In genomic region chr7:96409323-96409880, GRCm38 (mm10) we compare ENCODE assay signal across 19 mouse cellular contexts.
DNase-seq lines count a peak whose midpoint lies in the region; ATAC-seq and TF ChIP-seq lines count a peak whose summit lies in the region.
"Had no signal": no experiment of that assay in that cellular context is flagged by ENCODE, and none has a peak within 500 bp of the region (broad histone marks: within the 10 kb centered on the region; RNA-seq: fewer than 3 reads in every experiment).

No protein-coding gene starts in this region.

- DNase-seq in kidney, adult 2 months, result peak; percentile 33
- DNase-seq in kidney, adult 18-20 months, result no peak
- peak; percentile 17 for DNase-seq in lung, postnatal 10 days
- no peak for DNase-seq in lung, postnatal 0 days (ENCODE audit: low spot score)
- DNase-seq in Muller cell, postnatal 12 days (ENCODE audit: inconsistent ontology term), result peak; percentile 52
- DNase-seq in B cell, adult 2 months, result no peak
- DNase-seq: cerebellum, adult 11 months; cerebellum, postnatal 25 days; gastrocnemius, postnatal 14 days; kidney, adult 9 months; liver; lung, adult 18-20 months; thymus, postnatal 4 days had no signal

- H3K4me2 ChIP-seq in forebrain, embryonic 12.5 days, result no peak overlapping the region
- H3K4me2 ChIP-seq in forebrain, embryonic 13.5 days, result no peak overlapping the region
- H3K4me2 ChIP-seq in lung, postnatal 0 days (replicated peaks; ENCODE audit: low read depth, low read length), result no peak overlapping the region
- H3K4me2 ChIP-seq: hindbrain, embryonic 14.5 days had no signal

- no peaks in the 10 kb centered on the region for H3K9me3 ChIP-seq in forebrain, embryonic 12.5 days
- no peaks in the 10 kb centered on the region for H3K9me3 ChIP-seq in forebrain, embryonic 13.5 days (replicated peaks)
- H3K9me3 ChIP-seq in lung, postnatal 0 days (ENCODE audit: low read length), result no peaks in the 10 kb centered on the region
- H3K9me3 ChIP-seq: megakaryocyte, embryonic 14.5 days had no signal

- no peaks in the 10 kb centered on the region for H3K36me3 ChIP-seq in forebrain, embryonic 12.5 days (replicated peaks)
- H3K36me3 ChIP-seq in forebrain, embryonic 13.5 days (ENCODE audit: poor library complexity, severe bottlenecking), result no peaks in the 10 kb centered on the region
- H3K36me3 ChIP-seq in kidney, adult 2 months (ENCODE audit: control insufficient read depth, insufficient read depth, low read length), result no peaks in the 10 kb centered on the region
- H3K36me3 ChIP-seq in lung, postnatal 0 days (ENCODE audit: insufficient read depth, low read length), result no peaks in the 10 kb centered on the region

- no peak overlapping the region for H3K4me3 ChIP-seq in forebrain, embryonic 12.5 days (replicated peaks)
- H3K4me3 ChIP-seq in forebrain, embryonic 13.5 days, result no peak overlapping the region
- no peak overlapping the region for H3K4me3 ChIP-seq in kidney, adult 2 months (ENCODE audit: insufficient read depth, low read depth, low read length)
- H3K4me3 ChIP-seq in lung, postnatal 0 days (ENCODE audit: low read depth, low read length), result no peak overlapping the region
- H3K4me3 ChIP-seq: erythroblast, embryonic 14.5 days; megakaryocyte, embryonic 14.5 days had no signal

- TF ChIP-seq POLR2A in kidney, adult 2 months (IDR thresholded peaks at IDR 0.05; ENCODE audit: low read depth, low read length), result no peak

- 64% methylated on average over 11 of the region's 11 CpGs for WGBS in forebrain, embryonic 12.5 days
- 65% methylated on average over 11 of the region's 11 CpGs for WGBS in forebrain, embryonic 13.5 days
- 68% methylated on average over 11 of the region's 11 CpGs for WGBS in kidney, adult 2 months
- 62% methylated on average over 11 of the region's 11 CpGs for WGBS in lung, postnatal 0 days

- H3K27ac ChIP-seq in forebrain, embryonic 12.5 days, result 0 out of 2 replicates have a peak overlapping the region, but pooled peaks have one; percentile 21
- no peak overlapping the region for H3K27ac ChIP-seq in forebrain, embryonic 13.5 days
- no peak overlapping the region for H3K27ac ChIP-seq in kidney, adult 2 months (ENCODE audit: insufficient read depth, low read depth, low read length)
- H3K27ac ChIP-seq in lung, postnatal 0 days (ENCODE audit: low read length), result no peak overlapping the region
- H3K27ac ChIP-seq: hindbrain, embryonic 14.5 days had no signal

- no peak for TF ChIP-seq EP300 in lung, postnatal 0 days (IDR thresholded peaks at IDR 0.05)

- H3K9ac ChIP-seq in forebrain, embryonic 12.5 days, result no peak overlapping the region
- no peak overlapping the region for H3K9ac ChIP-seq in forebrain, embryonic 13.5 days
- no peak overlapping the region for H3K9ac ChIP-seq in lung, postnatal 0 days (replicated peaks; ENCODE audit: low read depth)
- H3K9ac ChIP-seq: hindbrain, embryonic 14.5 days had no signal

- H3K4me1 ChIP-seq in forebrain, embryonic 12.5 days, result peaks cover 25% of the 10 kb centered on the region
- peaks cover 44% of the 10 kb centered on the region for H3K4me1 ChIP-seq in forebrain, embryonic 13.5 days
- no peaks in the 10 kb centered on the region for H3K4me1 ChIP-seq in kidney, adult 2 months (ENCODE audit: control insufficient read depth, insufficient read depth, low read length)
- H3K4me1 ChIP-seq in lung, postnatal 0 days (ENCODE audit: insufficient read depth, low read depth, low read length), result no peaks in the 10 kb centered on the region
- H3K4me1 ChIP-seq: megakaryocyte, embryonic 14.5 days had no signal

- no peaks in the 10 kb centered on the region for H3K27me3 ChIP-seq in forebrain, embryonic 12.5 days
- H3K27me3 ChIP-seq in forebrain, embryonic 13.5 days, result no peaks in the 10 kb centered on the region
- H3K27me3 ChIP-seq in kidney, adult 2 months (replicated peaks; ENCODE audit: control insufficient read depth, insufficient read depth, low read length), result no peaks in the 10 kb centered on the region
- no peaks in the 10 kb centered on the region for H3K27me3 ChIP-seq in lung, postnatal 0 days (replicated peaks; ENCODE audit: insufficient read depth, low read length)
- H3K27me3 ChIP-seq: megakaryocyte, embryonic 14.5 days; Patski had no signal

- TF ChIP-seq CTCF in kidney, adult 2 months (conservative IDR thresholded peaks at IDR 0.05; ENCODE audit: insufficient read depth, insufficient read length, low read depth, low read length), result no peak
- no peak for TF ChIP-seq CTCF in lung, postnatal 0 days (IDR thresholded peaks at IDR 0.05)

- no peak for ATAC-seq in forebrain, embryonic 12.5 days (ENCODE audit: low FRiP score)
- ATAC-seq in forebrain, embryonic 13.5 days, result no peak
- no peak for ATAC-seq in lung, postnatal 0 days
- ATAC-seq: Patski had no signal

Comparison
In these comparisons a context has a peak if more than half of its experiments do, and no peak if none do; other contexts are left out.
1. DNase-seq: peak in kidney, adult 2 months (single experiment), lung, postnatal 10 days (single experiment) and Muller cell, postnatal 12 days (single experiment); none in kidney, adult 18-20 months (single experiment), lung, postnatal 0 days (single experiment) and B cell, adult 2 months (0 of 2).